ENCODE assay signal across 8 mouse cellular contexts in the genomic region with DNA sequence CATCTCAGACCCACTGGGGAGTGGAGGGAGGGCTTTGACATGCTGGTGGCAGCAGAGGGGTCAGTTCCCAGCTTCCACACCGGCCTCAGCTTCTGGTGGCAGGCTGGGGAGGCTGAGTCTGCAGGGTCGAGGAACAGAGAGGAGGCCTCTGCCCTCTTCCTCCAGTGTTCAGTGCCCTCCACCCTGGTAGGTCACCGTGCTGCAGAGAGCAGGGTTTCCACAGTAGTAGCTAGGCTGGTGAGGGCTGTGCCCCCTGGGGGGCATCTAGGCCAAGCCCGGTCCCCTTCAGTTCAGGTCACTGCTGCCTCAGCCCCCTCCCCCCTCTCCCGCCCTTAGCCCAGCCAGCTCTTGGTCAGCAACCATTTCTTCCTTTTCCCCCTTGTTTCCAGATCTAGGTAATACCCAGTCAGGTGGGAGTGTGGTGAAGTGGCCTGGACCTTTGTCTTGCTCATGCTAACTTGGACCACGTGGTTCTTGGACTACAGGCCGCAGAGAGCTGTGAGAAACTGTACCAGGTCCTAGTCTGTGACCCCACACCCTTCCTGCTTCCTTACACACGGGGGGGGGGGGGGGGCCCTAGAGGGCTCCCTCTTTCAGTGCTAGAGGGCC. TPM values are rescaled to one million over a fixed set of nuclear protein-coding genes. Genes with fewer than 3 reads are reported as not detected.
DNase-seq lines count a peak whose midpoint lies in the region; ATAC-seq lines count a peak whose summit lies in the region.

No protein-coding gene starts in this region.

- no peak for ATAC-seq in embryonic facial prominence, embryonic 15.5 days (ENCODE audit: insufficient number of reproducible peaks, low FRiP score, low TSS enrichment, low read depth)
- ATAC-seq in intestine, embryonic 15.5 days: peak; percentile 6; the same call in 1 of the 2 replicates

- H3K9me3 ChIP-seq in embryonic facial prominence, embryonic 15.5 days (replicated peaks): no peaks in the 10 kb centered on the region
- H3K9me3 ChIP-seq in intestine, embryonic 15.5 days: no peaks in the 10 kb centered on the region

- no peaks in the 10 kb centered on the region for H3K36me3 ChIP-seq in embryonic facial prominence, embryonic 15.5 days
- H3K36me3 ChIP-seq in intestine, embryonic 15.5 days: no peaks in the 10 kb centered on the region

- peak overlapping the region; percentile 73 for H3K4me3 ChIP-seq in embryonic facial prominence, embryonic 15.5 days (replicated peaks)
- peak overlapping the region; percentile 67 for H3K4me3 ChIP-seq in intestine, embryonic 15.5 days (replicated peaks)

- no peak overlapping the region for H3K9ac ChIP-seq in embryonic facial prominence, embryonic 15.5 days
- H3K9ac ChIP-seq in intestine, embryonic 15.5 days: peak overlapping the region; percentile 51

- H3K27ac ChIP-seq in embryonic facial prominence, embryonic 15.5 days (replicated peaks): peak overlapping the region; percentile 90
- H3K27ac ChIP-seq in intestine, embryonic 15.5 days: peak overlapping the region; percentile 87

- peak; percentile 60 to 70 for DNase-seq in heart, adult 18-20 months
- DNase-seq in heart, postnatal 25 days (ENCODE audit: low spot score): no peak
- DNase-seq in lung, postnatal 36 days: peak; percentile 61
- DNase-seq in frontal cortex, postnatal 25 days (ENCODE audit: low spot score in 2 of 2): no peak
- DNase-seq in left cerebral cortex, adult 9 months (ENCODE audit: low spot score in 2 of 2): no peak
- DNase-seq in ovary, postnatal 14 days (ENCODE audit: low spot score): no peak

- WGBS in embryonic facial prominence, embryonic 15.5 days: 22% methylated on average over 7 of the region's 8 CpGs
- WGBS in intestine, embryonic 15.5 days: 20% methylated on average over 8 of the region's 8 CpGs

- peaks cover 60% of the 10 kb centered on the region for H3K4me1 ChIP-seq in embryonic facial prominence, embryonic 15.5 days
- peaks cover 53% of the 10 kb centered on the region for H3K4me1 ChIP-seq in intestine, embryonic 15.5 days (replicated peaks)

- H3K4me2 ChIP-seq in embryonic facial prominence, embryonic 15.5 days (replicated peaks): peak overlapping the region; percentile 88
- peak overlapping the region; percentile 97 for H3K4me2 ChIP-seq in intestine, embryonic 15.5 days (replicated peaks)

- intact Hi-C loops in heart, postnatal 25 days (cut with DNase I): loop anchor here (5.0 kb wide), 1 partner anchor 108 kb away; a partner anchor contains a TSS

- H3K27me3 ChIP-seq in embryonic facial prominence, embryonic 15.5 days: no peaks in the 10 kb centered on the region
- H3K27me3 ChIP-seq in intestine, embryonic 15.5 days (replicated peaks): no peaks in the 10 kb centered on the region

RNA-seq across cellular contexts. Expression of a gene that starts 6.1 kb away (rescaled TPM):
- total RNA-seq in heart, adult 18-20 months (2021): 1 to 10 TPM; 3.5 to 5.0 TPM
- total RNA-seq in heart, postnatal 25 days (2021): 1 to 10 TPM; 7.8 to 8.3 TPM
- polyA plus RNA-seq in embryonic facial prominence, embryonic 15.5 days (2015; fragmentation: Nextera tagmentation; extraction: Ambion mirVana): 7.9 and 9.3 TPM in 2 replicates
- polyA plus RNA-seq in intestine, embryonic 15.5 days (2015; fragmentation: Nextera tagmentation; extraction: Ambion mirVana): 5.8 and 7.1 TPM in 2 replicates

Comparison
In these comparisons a context has a peak if more than half of its experiments do, and no peak if none do; other contexts are left out.
1. DNase-seq: peak in heart, adult 18-20 months (2 of 2) and lung, postnatal 36 days (single experiment); none in heart, postnatal 25 days (single experiment), frontal cortex, postnatal 25 days (0 of 2), left cerebral cortex, adult 9 months (0 of 2) and ovary, postnatal 14 days (single experiment).